Mouse (Mus musculus) B cell, adult (primary cell): Measurements from ENCODE around the gene Nkx2-3. TPM values are rescaled to one million over a fixed set of nuclear protein-coding genes. Genes with fewer than 3 reads are reported as not detected.

ENCODE experiments used
- total RNA-seq: library from RNA; stranded (reverse); gene quantifications from 4 replicates; pipeline ENCODE4 v1.2.4, GENCODE M21; 2023; ENCODE audit not compliant: inconsistent age

Gene Nkx2-3
- total RNA-seq = not detected in 4 replicates

GRCm38 (mm10) chr19:43612051-43612450 lies at the start of gene Nkx2-3:
Gene Nkx2-3 (plus strand): TSS chr19:43612325.

Other genes with a start within 250 kb of the Nkx2-3 start
- gene Hpse2, start 224.0 kb upstream of the Nkx2-3 start, total RNA-seq = not detected in 4 replicates
- gene Cnnm1, start 171.9 kb upstream of the Nkx2-3 start, total RNA-seq = not detected in 4 replicates
- gene Got1, start 87.7 kb upstream of the Nkx2-3 start, total RNA-seq = 85.2 to 92.4 TPM (median 86.7 TPM) in 4 replicates
- 64.4 to 80.6 TPM (median 75.8 TPM) in 4 replicates for gene Slc25a28, start 62.6 kb downstream of the Nkx2-3 start, total RNA-seq
- gene Entpd7, start 77.3 kb downstream of the Nkx2-3 start, total RNA-seq = 19.7 to 23.8 TPM (median 20.6 TPM) in 4 replicates
- 15.8 to 17.9 TPM (median 16.6 TPM) in 4 replicates for gene Cutc, start 140.7 kb downstream of the Nkx2-3 start, total RNA-seq
- gene Cox15, start 140.7 kb downstream of the Nkx2-3 start, total RNA-seq = 11.7 to 19.1 TPM (median 16.8 TPM) in 4 replicates
- not detected in 4 replicates for gene Abcc2, start 169.9 kb downstream of the Nkx2-3 start, total RNA-seq